Mouse (Mus musculus) R1 (cell line): ENCODE measurements around the gene Rab5c.

Experiments
- DNase-seq: peaks from one replicate; pipeline ENCODE4 v3.0.0-alpha.2; 2018; ENCODE audit warnings: low read depth, low spot score

Gene Rab5c

DNA sequence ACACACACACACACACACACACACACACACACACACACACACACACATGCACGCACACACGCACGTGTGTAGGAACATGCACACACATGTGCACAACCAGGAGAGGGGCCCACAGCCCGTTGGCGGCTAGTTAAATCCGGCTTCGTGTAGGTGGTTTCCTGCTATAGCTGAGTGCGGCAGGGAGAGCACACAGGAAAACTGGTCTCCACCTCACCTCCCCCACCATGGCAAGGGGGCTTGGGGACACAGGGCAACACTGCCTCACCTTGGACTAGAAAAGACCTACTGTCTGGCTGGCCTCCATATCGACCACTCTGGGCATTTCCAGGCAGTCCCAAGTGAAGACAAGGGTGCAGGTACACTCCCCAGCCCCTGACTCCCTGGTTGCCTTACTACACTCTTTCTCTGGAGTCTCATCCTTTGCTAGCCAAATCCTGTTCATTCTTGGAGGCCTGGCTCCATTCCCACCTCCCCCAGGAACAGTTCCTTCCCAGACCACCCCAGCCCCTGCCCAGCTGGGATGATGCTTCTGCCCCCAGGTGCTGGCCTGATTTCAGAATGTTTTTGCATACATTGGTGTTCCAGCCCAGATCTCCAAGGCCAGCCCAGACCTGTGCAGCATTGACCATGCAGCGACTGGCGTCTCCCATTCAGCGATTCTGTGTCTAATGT is 16.1 kb upstream of the Rab5c start:
- no peak for DNase-seq

DNA sequence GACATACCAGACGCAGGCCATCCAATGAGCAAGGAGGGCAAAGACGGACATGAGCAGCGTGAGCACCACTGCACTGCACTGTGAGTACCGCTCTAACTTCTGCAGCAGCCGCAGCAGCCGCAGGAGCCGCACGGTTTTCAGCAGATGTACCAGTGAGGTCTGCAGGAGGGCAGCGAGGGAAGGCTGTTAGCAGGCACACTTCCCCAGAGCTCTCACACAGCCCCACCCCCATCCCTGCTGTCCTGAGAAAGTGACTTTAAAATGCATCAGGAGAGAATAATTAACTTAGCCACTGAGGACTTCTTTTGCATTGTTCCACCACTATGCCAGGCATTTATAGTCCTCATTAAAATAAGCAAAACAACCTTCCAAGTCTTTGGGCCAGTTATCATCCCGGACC is 14.3 kb upstream of the Rab5c start:
- DNase-seq: no peak

DNA sequence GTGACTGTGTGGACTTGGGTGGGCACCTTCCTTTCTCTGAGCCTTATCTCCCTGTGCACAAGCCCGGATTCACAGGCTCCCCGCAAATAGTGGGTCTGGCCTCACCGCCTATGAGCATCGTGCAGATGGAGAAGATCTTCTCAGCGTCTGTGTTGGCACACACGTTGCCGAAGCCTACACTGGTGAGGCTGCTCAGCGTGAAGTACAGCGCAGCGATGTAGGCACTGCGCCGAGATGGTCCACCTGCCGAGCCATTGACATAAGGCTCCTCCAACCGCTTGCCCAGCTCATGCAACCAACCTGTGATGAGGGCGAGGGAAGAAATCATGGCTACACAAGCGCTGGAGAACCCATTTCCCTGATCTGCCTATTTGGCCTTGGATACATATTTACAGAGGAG is 12.1 kb upstream of the Rab5c start:
- DNase-seq: no peak

DNA sequence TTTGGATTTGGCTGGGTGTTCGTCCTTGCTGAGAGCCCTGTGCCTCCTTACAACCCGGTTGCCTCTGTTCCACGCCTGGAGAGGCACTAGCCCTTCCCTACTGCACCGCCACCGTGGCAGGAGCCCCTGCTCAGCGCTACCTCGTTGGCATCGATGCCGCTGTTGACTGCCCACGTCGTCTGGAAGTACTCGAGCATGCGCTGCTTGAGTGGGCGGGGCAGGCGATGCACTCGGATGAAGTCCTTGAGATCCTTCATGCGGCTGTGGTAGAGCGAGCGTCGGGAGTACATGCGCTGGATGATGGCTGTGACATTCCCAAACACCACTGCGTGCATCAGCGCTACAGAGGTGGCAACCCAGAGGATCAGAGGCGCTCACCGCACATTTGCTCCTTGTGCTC is 11.5 kb upstream of the Rab5c start:
- DNase-seq: peak; percentile 66

DNA sequence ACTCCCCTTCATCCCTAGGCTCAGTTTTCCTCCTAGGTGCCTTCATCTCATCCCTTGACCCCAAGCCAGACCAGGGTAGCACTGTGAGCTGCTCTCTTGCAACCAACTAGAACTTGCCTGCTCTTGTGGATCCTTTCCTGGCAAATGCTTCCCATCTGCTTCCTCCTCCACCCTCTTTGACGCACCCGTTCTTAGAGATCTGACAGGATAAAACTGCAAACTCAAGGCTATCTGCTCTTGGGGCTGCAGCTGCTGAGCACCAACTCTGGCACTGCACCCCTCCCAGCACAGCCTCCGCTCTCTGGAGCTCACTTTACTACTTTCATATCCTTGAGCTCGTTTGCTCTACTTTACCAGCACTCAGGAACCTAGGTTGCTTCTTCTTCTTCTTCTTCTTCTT is 10.6 kb upstream of the Rab5c start:
- DNase-seq: no peak

- DNase-seq: no peak
Measured at GRCm38 (mm10) chr11:100747114-100747513, 9.1 kb upstream of the Rab5c start.

GRCm38 (mm10) chr11:100746546-100746945 is 8.5 kb upstream of the Rab5c start:
- DNase-seq: peak; percentile 84

GRCm38 (mm10) chr11:100745085-100745484 is 7.1 kb upstream of the Rab5c start:
- peak; percentile 87 for DNase-seq

GRCm38 (mm10) chr11:100741348-100741747 is 3.3 kb upstream of the Rab5c start:
- no peak for DNase-seq

- DNase-seq: no peak
Measured at GRCm38 (mm10) chr11:100738749-100739148, 734 bp upstream of the Rab5c start.

DNA sequence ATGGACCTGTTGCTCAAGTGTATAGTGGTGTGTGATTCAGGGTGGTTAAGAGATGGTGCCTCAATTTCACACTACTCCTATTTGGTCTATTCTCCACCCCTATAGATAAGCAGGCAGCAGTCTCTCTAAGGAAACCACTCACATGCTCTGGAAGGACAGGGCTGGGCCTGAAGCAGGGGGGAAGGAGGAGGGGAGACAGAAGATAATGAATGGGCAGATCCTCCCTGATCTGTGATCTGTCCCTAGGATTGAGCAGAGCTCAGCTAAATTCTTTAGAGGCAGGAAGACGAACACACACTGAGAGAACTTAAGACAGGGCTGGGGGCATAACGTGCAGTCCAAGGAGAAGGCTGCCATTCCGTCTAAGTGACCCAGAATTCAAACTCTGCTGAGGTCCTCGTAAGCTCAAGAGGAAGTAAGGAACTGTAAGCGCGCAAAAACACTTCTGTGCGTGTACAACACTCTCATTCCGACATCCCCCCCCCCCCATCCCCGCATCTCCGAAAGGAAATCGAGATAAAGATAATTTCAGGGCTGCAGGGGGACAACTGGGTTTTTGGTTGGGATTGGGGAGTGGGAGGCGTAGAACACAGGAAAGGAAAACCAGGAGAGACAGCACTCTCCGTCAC is 796 bp downstream of the Rab5c start:
- no peak for DNase-seq

DNA sequence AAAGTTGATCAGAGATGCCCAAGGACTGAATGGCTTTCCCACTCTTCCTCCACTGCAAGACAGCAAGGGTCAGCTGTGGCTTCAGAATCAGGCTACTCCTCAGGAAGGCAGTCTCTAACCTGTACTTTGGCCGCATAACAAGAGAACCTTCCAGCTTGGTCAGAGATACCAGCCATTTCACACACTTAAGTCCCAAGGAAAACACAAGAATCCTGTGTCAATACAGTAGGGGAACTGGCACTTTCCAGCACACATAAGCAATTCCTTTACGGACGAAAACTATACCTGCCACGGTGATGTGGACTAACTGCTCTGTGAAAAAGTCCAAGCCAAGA is 1.3 kb downstream of the Rab5c start:
- DNase-seq: no peak

GRCm38 (mm10) chr11:100735954-100736745 is 1.9 kb downstream of the Rab5c start:
- DNase-seq: no peak

- no peak for DNase-seq
Measured at GRCm38 (mm10) chr11:100735134-100735865, 2.7 kb downstream of the Rab5c start.

- no peak for DNase-seq
Measured at GRCm38 (mm10) chr11:100730477-100731205, 7.4 kb downstream of the Rab5c start.

- no peak for DNase-seq
Measured at GRCm38 (mm10) chr11:100729976-100730375, 8.0 kb downstream of the Rab5c start.

- no peak for DNase-seq
Measured at GRCm38 (mm10) chr11:100728601-100729000, 9.4 kb downstream of the Rab5c start.

- DNase-seq: no peak
Measured at GRCm38 (mm10) chr11:100727201-100727600, 10.8 kb downstream of the Rab5c start.

- DNase-seq: peak; percentile 52
Measured at GRCm38 (mm10) chr11:100724919-100725512, 13.0 kb downstream of the Rab5c start.

GRCm38 (mm10) chr11:100722493-100723028 is 15.5 kb downstream of the Rab5c start:
- no peak for DNase-seq
